Mouse (Mus musculus): ENCODE measurements around the gene Pth2r. TPM values are rescaled to one million over a fixed set of nuclear protein-coding genes. Genes with fewer than 3 reads are reported as not detected.

Pth2r gene
- polyA plus RNA-seq (2015; fragmentation: Nextera tagmentation; extraction: Ambion mirVana) = 0.15 and 0.18 TPM in 2 replicates

DNA sequence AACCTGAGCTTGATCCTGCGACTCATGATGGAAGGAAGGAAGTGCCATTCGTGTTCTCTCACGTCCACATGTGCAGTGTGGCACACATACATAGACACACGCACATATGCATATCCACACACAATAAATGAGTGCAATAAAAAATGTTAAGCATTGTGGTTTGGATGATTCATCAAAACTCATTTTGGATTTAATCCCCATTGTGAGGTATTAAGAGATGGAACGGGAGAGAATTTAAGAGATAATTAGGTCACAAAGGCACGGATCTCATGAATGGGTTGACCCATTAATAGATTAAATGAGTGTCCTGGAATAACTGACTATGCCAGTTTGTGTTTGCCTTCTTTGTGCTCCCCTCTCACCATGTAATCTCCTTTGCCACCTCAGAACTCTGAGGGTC is at the start of gene Pth2r:
TSS of gene Pth2r (plus strand) at position 301 of the 400 bp plus-strand sequence.
- H3K9me3 ChIP-seq = no peaks in the 10 kb centered on the region
- H3K36me3 ChIP-seq = no peaks in the 10 kb centered on the region; the same call in none of the 2 replicates
- no peak within 1 kb of the TSS for H3K27ac ChIP-seq
- H3K27me3 ChIP-seq = no peaks in the 10 kb centered on the region
- no peaks in the 10 kb centered on the region for H3K4me1 ChIP-seq
- WGBS = 88% methylated on average over 6 of the region's 6 CpGs
- H3K4me2 ChIP-seq (replicated peaks) = no peak within 1 kb of the TSS
- no peak within 1 kb of the TSS for H3K9ac ChIP-seq
- H3K4me3 ChIP-seq = no peak within 1 kb of the TSS
- ATAC-seq (ENCODE audit: low FRiP score, low read depth) = no peak; the same call in 1 of the 2 replicates

GRCm38 (mm10) chr1:65237712-65238111 is 44.1 kb upstream of the Pth2r start:
- no peak overlapping the region for H3K9ac ChIP-seq
- H3K27ac ChIP-seq = no peak overlapping the region
- WGBS = 68% methylated on average over 3 of the region's 3 CpGs

DNA sequence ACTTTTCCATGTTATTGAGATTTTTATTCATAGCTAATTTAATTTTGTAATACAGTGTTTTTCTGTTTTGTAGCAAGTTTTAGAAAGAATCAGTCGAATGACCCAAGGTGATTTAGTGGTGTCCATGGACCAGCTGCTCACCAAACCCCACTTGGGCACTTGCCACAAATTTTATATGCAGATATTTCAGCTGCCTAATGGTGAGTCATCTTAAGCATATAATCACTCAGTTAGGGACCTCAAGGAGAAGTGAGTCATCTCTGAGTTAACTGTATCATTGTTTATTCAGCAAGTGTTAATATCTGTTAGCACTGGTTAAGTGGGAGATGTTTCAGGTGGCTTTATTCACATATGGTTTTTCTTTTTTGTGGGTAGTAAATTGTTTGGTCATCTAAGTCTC is 36.2 kb upstream of the Pth2r start:
- 93% methylated on average over 1 of the region's 1 CpGs for WGBS
- no peak overlapping the region for H3K9ac ChIP-seq
- no peak for ATAC-seq (ENCODE audit: low FRiP score, low read depth)
- H3K4me3 ChIP-seq = no peak overlapping the region
- H3K4me1 ChIP-seq = no peaks in the 10 kb centered on the region
- no peaks in the 10 kb centered on the region for H3K9me3 ChIP-seq
- no peak overlapping the region for H3K27ac ChIP-seq
- no peaks in the 10 kb centered on the region for H3K27me3 ChIP-seq
- H3K36me3 ChIP-seq = peaks cover 29% of the 10 kb centered on the region
- no peak overlapping the region for H3K4me2 ChIP-seq (replicated peaks)

More at GRCm38 (mm10) chr1:65237712-65238111, 44.1 kb upstream of the Pth2r start:
- H3K4me2 ChIP-seq (replicated peaks) = no peak overlapping the region
- no peaks in the 10 kb centered on the region for H3K9me3 ChIP-seq
- no peaks in the 10 kb centered on the region for H3K4me1 ChIP-seq
- no peaks in the 10 kb centered on the region for H3K27me3 ChIP-seq
- peaks cover 37% of the 10 kb centered on the region for H3K36me3 ChIP-seq
- no peak overlapping the region for H3K4me3 ChIP-seq
- no peak for ATAC-seq (ENCODE audit: low FRiP score, low read depth)

GRCm38 (mm10) chr1:65280461-65280860 is 1.4 kb upstream of the Pth2r start:
- no peaks in the 10 kb centered on the region for H3K9me3 ChIP-seq
- no peak for ATAC-seq (ENCODE audit: low FRiP score, low read depth)
- no peak overlapping the region for H3K27ac ChIP-seq
- WGBS = 58% methylated on average over 3 of the region's 3 CpGs
- H3K9ac ChIP-seq = no peak overlapping the region
- no peaks in the 10 kb centered on the region for H3K27me3 ChIP-seq
- no peak overlapping the region for H3K4me3 ChIP-seq
- H3K4me2 ChIP-seq (replicated peaks) = no peak overlapping the region
- no peaks in the 10 kb centered on the region; the same call in none of the 2 replicates for H3K36me3 ChIP-seq
- no peaks in the 10 kb centered on the region for H3K4me1 ChIP-seq

- Histone ChIP-seq H3K27ac (no peak overlapping the region), H3K27me3 (no peaks in the 10 kb centered on the region), H3K36me3 (no peaks in the 10 kb centered on the region), H3K4me3 (no peak overlapping the region), H3K4me1 (no peaks in the 10 kb centered on the region), H3K9me3 (no peaks in the 10 kb centered on the region), H3K9ac (no peak overlapping the region), H3K4me2 (replicated peaks) (no peak overlapping the region)
- WGBS = 7% methylated on average over 6 of the region's 6 CpGs
- no peak for ATAC-seq (ENCODE audit: low FRiP score, low read depth)
Measured at GRCm38 (mm10) chr1:65282766-65283165, 910 bp downstream of the Pth2r start.

- Histone ChIP-seq H3K9me3 (no peaks in the 10 kb centered on the region), H3K27ac (no peak overlapping the region), H3K4me3 (no peak overlapping the region), H3K4me2 (replicated peaks) (no peak overlapping the region), H3K36me3 (no peaks in the 10 kb centered on the region), H3K9ac (no peak overlapping the region), H3K4me1 (peaks cover 10% of the 10 kb centered on the region), H3K27me3 (peaks cover 21% of the 10 kb centered on the region)
- 67% methylated on average over 3 of the region's 3 CpGs for WGBS
- no peak for ATAC-seq (ENCODE audit: low FRiP score, low read depth)
Measured at GRCm38 (mm10) chr1:65308476-65308875, 26.6 kb downstream of the Pth2r start.

- no peaks in the 10 kb centered on the region for H3K9me3 ChIP-seq
- peak overlapping the region; percentile 45 for H3K4me3 ChIP-seq
- H3K4me2 ChIP-seq (replicated peaks) = peak overlapping the region; percentile 83
- 1% methylated on average over 29 of the region's 29 CpGs for WGBS
- peak; percentile 57; the same call in 1 of the 2 replicates for ATAC-seq (ENCODE audit: low FRiP score, low read depth)
- peaks cover 25% of the 10 kb centered on the region for H3K27me3 ChIP-seq
- H3K36me3 ChIP-seq = no peaks in the 10 kb centered on the region
- H3K4me1 ChIP-seq = peaks cover 10% of the 10 kb centered on the region
- H3K9ac ChIP-seq = peak overlapping the region; percentile 56
- no peak overlapping the region for H3K27ac ChIP-seq
Measured at GRCm38 (mm10) chr1:65311214-65311933, 29.5 kb downstream of the Pth2r start.

DNA sequence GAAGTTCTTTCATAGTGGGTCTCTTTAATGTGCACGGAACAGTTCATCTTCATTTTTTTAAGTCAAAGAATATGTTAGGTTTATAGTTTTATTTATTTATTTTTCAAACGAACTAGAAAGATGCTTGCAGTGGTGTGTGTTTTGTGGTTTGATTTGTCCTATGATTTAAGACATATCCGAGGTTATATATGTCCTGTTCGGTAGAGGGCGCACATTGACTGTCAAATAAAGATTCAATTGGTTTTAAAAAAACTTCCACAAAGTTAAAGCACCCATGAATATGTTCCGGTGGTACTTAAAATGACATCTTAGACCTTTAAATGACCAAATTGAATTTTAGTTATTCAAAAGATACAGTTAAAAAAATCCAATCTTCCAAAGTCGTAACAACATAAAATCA is 30.3 kb downstream of the Pth2r start:
- ATAC-seq (ENCODE audit: low FRiP score, low read depth) = no peak

GRCm38 (mm10) chr1:65312896-65313295 is 31.0 kb downstream of the Pth2r start:
- H3K27me3 ChIP-seq = peaks cover 25% of the 10 kb centered on the region
- whole genome bisulfite sequencing = 69% methylated on average over 2 of the region's 2 CpGs
- no peak overlapping the region for H3K27ac ChIP-seq
- H3K9me3 ChIP-seq = no peaks in the 10 kb centered on the region
- no peak overlapping the region for H3K9ac ChIP-seq
- H3K36me3 ChIP-seq = no peaks in the 10 kb centered on the region
- no peak for ATAC-seq (ENCODE audit: low FRiP score, low read depth)
- peaks cover 10% of the 10 kb centered on the region for H3K4me1 ChIP-seq
- H3K4me3 ChIP-seq = no peak overlapping the region
- H3K4me2 ChIP-seq (replicated peaks) = no peak overlapping the region

More for the DNA sequence above, 30.3 kb downstream of the Pth2r start:
- 8% methylated on average over 7 of the region's 7 CpGs for WGBS
- Histone ChIP-seq H3K4me3 (peak overlapping the region; percentile 45), H3K4me2 (replicated peaks) (peak overlapping the region; percentile 83), H3K27me3 (peaks cover 25% of the 10 kb centered on the region), H3K9ac (no peak overlapping the region; the same call in 1 of the 2 replicates), H3K36me3 (no peaks in the 10 kb centered on the region), H3K9me3 (no peaks in the 10 kb centered on the region), H3K4me1 (peaks cover 10% of the 10 kb centered on the region), H3K27ac (no peak overlapping the region)

DNA sequence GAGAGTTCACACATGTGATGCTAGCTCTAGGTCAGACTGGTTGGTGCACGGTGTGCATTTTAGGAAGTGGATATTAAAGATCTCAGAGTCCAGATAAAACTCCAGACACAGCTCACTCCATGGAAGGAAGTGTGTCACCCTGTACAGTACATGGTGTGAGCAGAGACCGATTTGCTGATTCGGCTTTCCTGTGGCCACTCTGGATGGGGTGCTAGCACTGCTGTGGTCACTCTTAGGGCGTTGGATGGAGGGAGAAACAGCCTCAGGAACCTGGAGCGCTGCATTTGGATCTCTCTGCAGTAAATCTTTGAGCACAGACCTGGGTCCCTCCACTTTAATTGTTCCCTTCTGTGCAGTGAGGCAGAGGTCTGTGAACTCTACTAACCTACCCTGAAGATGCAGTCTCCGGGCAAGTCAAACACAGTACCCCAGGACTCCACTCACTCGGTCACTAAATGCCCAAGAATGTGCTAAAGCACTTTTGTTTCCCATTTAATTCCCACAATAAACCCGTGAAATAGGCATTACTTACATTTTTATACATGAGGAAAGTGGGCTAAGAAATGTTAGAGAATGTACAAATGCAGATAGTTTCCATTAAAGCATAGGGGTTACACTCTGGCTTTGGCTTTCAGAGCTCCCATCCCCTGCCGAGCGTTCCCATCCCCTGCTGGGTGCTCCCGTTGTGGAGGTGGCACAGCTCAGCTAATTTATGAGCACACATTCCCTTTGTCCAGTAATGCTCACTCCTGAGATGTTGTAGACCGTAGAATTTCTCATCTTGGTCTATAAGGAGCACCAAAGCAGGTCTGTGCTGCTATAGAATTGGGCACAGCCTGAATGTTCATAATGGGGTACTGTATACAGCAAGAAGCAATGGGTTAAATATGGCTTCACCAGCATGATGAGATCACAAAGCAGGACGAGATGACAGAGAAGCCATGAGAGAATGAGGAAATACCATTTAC is 32.5 kb downstream of the Pth2r start:
- Histone ChIP-seq H3K9me3 (no peaks in the 10 kb centered on the region), H3K4me1 (peaks cover 10% of the 10 kb centered on the region), H3K4me2 (replicated peaks) (no peak overlapping the region), H3K9ac (no peak overlapping the region), H3K4me3 (no peak overlapping the region), H3K27me3 (peaks cover 25% of the 10 kb centered on the region), H3K27ac (no peak overlapping the region), H3K36me3 (no peaks in the 10 kb centered on the region)
- 50% methylated on average over 13 of the region's 13 CpGs for WGBS
- ATAC-seq (ENCODE audit: low FRiP score, low read depth) = no peak

GRCm38 (mm10) chr1:65315022-65315407 is 33.2 kb downstream of the Pth2r start:
- Histone ChIP-seq H3K27ac (no peak overlapping the region), H3K27me3 (peaks cover 23% of the 10 kb centered on the region), H3K4me1 (peaks cover 10% of the 10 kb centered on the region), H3K9ac (no peak overlapping the region), H3K4me2 (replicated peaks) (no peak overlapping the region), H3K9me3 (no peaks in the 10 kb centered on the region), H3K4me3 (no peak overlapping the region), H3K36me3 (no peaks in the 10 kb centered on the region)
- WGBS = 84% methylated on average over 8 of the region's 8 CpGs
- no peak for ATAC-seq (ENCODE audit: low FRiP score, low read depth)

DNA sequence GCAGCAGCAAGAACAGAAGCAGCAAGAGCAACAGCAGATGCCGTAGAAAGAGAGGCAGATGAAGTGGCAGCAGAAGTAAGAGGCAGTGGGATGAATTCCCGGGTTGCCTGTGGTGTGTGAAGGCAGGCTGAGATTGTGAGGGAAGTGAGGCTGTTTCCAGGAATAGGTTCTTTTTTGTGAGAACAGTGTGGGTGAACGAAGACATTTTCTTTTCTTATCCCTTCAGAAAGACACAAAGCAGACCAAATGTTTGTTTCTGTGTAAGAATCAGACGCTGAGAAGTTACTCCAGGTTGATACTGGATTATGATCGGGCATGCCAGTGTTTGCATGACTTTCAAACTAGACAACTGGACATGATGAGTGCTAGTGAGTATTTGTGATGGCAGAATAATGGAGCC is 52.2 kb downstream of the Pth2r start:
- no peak for ATAC-seq (ENCODE audit: low FRiP score, low read depth)
- H3K27me3 ChIP-seq = no peaks in the 10 kb centered on the region
- H3K9me3 ChIP-seq = no peaks in the 10 kb centered on the region
- H3K4me1 ChIP-seq = no peaks in the 10 kb centered on the region
- H3K36me3 ChIP-seq = no peaks in the 10 kb centered on the region
- H3K27ac ChIP-seq = no peak overlapping the region
- no peak overlapping the region for H3K4me3 ChIP-seq
- no peak overlapping the region for H3K9ac ChIP-seq
- 84% methylated on average over 5 of the region's 5 CpGs for WGBS
- no peak overlapping the region for H3K4me2 ChIP-seq (replicated peaks)

Data from limb, embryonic 13.5 days (tissue).